Mouse (Mus musculus) kidney, postnatal 25 days (tissue): ENCODE data around the gene C2cd4c.

Source experiments
- DNase-seq, 2 experiments: peaks; one replicate each; pipeline ENCODE4 v3.0.0; 2021; ENCODE audit warnings: mixed read lengths in 2 of 2

C2cd4c gene

DNA sequence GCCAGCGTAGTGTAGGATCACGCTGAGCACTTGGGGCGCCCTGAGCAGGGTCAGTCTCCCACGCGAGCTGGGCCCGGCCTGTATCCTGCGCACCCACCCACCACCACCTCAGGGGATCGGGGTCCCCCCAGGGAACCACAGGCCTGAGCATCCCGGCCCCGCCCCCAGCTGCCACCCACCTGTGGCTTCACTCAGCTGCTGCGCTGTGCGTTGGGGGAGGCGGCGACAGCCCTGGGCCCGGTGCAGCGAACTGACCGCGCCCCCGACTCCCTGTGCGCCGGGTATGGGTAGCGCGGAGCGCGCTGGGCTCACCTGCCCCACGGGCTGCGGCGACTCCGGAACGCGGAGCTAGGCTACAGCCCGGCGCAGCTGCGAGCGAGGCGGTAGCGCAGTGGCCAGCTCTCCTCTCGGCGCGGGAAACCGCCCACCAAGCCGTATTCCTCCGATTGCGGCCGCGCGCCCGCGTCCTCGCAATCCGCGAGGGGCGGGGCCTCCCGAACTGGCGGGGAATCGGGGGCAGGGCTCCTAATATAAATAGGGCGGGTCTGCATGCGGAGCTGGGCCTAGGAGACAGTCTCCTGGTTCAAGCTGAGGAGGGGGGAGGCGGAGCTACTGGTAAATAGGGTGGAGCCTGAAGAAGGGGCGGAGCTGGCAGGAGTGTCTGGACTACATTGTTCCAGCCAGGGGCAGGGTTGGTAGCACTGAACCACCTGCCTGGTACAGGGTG is at the start of gene C2cd4c:
C2cd4c (minus strand) TSS at position 448 of the 727 bp plus-strand sequence.
- peak; percentile 61 to 77 for DNase-seq

GRCm38 (mm10) chr10:79661861-79662260 is 48.0 kb upstream of the C2cd4c start:
- DNase-seq: no peak

DNA sequence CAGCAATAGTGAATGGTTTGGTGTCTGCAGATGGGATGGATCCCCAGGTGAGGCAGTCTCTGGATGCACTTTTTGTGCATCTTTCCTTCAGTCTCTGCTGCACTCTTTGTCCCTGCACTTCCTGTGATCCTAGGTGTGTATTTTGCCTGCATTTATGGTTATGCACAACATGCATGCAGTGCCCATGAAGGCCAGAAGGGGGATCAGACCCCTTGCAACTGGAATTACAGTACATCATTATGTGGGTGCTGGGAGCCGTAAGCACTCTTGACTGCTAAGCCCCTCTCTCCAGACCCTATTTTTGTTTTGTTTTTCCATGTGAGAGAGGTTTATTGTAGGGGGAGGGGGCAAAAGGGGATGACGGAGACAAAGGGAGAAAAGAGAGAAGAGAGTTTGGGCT is 46.5 kb upstream of the C2cd4c start:
- no peak for DNase-seq

GRCm38 (mm10) chr10:79658829-79659228 is 45.0 kb upstream of the C2cd4c start:
- peak in 1 of 2 experiments; percentile 26 for DNase-seq

DNA sequence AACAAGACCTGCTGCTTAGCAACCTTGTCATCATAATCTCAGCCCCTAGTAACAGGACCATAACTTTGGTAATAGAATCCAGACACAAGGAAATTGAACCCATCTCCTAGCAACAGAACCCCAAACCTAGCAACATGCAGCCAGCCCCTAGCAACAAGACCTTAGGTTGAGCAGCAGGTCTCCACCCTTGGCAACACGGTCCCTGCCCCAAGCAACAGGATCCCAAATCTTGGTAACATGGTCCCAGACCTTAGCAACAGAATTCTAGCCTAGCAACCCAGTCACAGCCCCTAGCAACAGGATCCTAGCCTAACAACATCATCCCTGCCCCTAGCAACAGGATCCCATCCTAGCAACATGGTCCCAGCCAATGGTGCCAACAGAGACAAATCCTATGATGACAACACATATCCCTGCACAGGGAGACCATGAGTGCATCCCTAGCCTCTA is 41.1 kb upstream of the C2cd4c start:
- DNase-seq: no peak

- DNase-seq: peak in 1 of 2 experiments; percentile 61
Measured at GRCm38 (mm10) chr10:79652789-79653188, 39.0 kb upstream of the C2cd4c start.

DNA sequence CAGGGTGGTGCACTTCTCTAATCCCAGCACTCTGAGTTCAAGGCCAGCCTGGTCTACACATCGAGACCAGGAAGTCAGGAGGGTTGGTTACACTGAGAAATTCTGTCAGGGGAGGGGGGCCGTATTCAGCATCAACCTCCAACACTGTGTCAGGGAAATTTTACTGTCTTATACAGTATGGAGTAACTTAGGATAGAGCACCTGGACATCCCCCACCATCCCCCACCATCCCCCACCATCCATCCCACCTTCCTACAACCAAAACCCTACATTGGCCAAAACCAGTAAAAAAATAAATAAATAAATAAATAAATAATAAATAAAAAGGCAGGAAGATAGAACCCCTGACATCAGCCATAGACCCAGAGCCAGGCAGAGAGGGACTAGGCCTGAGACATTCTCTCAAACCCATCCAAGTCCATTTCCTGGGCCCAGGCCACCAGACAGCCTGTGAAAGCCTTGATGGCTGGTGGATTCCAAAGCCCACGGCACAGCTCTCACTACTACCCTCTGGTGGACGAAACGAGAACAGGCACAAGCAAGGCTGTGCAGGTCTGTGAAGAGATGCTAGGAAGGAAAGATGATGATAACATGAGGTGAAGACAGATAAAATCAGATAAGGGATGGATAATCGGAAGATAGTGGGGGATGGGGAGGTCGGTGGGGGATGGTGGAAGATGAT is 35.4 kb upstream of the C2cd4c start:
- DNase-seq: peak; percentile 72 to 83

- no peak for DNase-seq
Measured at GRCm38 (mm10) chr10:79645711-79646110, 31.9 kb upstream of the C2cd4c start, which contains the start of gene Odf3l2. Gene Odf3l2 (minus strand): TSS chr10:79645738.

GRCm38 (mm10) chr10:79638486-79639204 is 24.8 kb upstream of the C2cd4c start:
- DNase-seq: no peak

DNA sequence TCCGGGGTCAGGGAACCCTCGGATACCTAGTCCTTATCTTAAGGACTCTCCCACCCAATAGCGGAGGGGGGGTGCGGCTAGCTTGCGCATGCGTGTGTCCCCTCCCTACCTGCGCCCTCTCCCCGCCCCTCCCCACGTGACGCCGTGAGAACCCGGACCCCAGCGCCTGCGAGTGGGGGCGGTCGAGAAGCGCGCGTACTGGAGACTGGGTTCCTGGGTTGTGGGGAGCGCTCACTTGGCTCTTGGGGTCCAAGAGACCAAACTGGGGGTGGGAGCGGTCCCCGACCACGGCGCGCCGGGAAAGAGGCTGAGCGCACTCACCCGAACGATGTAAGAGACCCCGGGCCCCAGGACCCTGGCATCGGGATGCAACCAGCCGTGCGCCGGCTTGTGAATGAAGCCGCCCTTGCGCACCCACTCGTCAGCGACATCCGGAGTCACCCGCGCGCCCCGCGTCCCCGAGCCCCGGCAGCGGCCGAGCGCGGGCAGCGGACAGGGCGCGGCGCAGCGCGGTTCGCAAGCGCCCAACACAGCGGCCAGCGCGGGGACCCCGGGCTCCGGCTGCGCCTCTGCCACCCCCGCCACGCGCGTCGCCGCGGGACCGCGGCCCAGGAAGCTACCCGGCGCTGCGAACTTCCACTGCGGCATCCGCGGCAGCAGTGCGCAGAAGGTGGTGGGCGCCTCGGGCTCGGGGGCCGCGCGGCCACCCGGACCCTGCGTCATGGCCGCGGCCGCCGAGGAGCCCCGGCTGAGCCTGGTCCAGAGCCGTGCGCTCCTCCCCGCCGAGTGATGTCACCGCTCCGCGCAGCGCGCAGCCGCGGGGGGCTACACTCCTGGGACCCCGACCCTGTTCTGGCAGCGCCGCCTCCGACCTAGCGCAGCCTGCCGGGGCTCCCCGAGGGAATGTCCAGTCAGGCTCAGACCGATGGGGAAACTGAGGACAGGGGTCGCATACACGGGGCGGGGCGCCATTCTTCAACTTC is 23.6 kb upstream of the C2cd4c start, which contains the start of gene Shc2:
Shc2 (minus strand) TSS at position 791 of the 983 bp plus-strand sequence.
- DNase-seq: no peak

DNA sequence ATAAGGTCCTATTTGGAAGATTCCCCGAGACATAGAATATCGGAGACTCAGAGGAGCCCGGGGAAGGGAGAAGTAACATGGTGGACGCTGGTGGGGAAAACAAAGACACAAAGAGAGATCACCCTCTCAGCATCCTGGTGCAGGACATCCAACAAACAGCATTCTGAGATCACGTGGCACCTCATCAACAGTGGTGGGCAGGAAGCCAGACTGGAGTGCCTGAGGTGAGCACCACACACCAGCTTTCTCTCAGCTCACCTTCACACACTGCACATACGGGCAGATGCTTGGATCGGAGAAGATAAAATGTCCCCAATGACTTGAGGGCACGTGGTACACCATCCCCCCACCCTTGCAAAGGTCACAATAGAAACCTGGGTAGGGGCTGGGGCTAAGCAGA is 22.5 kb upstream of the C2cd4c start:
- DNase-seq: no peak

DNA sequence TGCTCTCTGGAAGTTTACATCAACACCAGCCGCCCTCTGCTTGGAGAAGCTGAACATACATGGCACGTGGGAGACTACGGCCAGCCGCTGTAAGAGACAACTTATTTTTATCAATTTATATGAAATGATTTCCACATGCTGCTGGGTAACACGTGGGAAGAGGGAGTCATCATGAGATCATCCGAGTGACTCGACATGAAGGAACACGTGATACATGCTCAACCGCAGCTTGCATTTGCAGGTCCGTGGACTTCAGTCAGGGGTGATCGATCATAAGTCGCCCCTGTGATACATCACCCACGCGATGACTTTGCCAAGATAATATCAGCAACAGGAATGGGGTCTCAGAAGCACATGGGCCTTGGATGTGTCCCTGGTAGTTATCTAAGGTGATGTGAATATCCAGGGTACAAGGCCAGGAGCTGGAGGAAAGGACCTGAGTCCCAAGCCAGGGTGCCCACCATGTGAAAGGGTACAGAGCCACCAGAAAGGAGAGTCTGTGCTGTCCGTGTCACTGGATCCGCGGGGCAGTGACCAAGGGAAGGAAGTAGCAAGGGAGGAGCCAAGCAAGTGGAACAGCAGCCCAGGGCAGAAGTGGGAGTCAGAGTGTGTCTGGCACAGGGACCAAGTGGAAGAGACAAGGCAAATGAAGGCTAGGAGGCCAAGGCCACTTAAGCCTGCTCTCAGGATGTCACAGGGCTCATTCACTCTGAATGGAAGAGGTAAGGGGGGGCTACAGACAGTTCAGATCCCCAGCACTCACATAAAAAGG is 19.4 kb upstream of the C2cd4c start:
- DNase-seq: no peak

GRCm38 (mm10) chr10:79631432-79631831 is 17.6 kb upstream of the C2cd4c start:
- DNase-seq: no peak

DNA sequence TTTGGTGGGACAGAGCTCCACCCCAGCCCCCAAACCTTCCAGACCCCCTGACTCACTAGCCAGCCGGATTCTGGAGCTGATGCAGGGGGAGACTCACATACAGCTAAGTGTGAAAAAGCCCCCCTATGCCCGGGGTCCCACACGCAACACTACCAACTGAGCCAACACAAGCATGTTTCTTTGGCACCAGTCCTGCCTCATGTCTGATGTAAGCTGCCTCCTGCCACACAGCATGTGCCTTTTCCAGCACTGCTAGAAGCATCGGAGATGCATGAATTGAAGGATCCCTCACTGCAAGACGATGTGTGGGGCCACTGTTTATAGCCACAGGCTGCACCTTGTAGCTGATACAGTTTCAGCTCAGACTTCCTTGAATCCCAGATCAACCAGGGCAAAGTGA is 14.6 kb upstream of the C2cd4c start:
- no peak for DNase-seq

DNA sequence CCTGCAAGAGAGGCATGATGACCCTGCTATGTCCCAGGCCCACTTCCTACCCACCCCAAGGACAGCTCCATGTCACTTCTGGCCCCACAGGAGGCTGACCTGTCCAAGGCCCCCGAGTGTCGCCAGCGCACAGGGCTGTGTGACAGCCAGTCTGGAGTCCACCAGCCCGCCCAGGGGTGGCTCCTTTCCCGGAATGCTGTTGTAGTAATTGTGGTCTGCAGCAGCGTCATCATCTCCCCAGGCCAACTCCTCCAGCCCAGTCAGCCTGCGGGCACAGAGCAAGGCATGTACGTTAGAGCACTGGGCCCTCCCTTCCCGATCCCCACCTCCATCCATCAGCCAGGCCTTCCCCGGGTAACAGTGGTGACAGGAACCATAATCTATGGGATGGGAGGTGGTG is 12.3 kb upstream of the C2cd4c start:
- DNase-seq: no peak

DNA sequence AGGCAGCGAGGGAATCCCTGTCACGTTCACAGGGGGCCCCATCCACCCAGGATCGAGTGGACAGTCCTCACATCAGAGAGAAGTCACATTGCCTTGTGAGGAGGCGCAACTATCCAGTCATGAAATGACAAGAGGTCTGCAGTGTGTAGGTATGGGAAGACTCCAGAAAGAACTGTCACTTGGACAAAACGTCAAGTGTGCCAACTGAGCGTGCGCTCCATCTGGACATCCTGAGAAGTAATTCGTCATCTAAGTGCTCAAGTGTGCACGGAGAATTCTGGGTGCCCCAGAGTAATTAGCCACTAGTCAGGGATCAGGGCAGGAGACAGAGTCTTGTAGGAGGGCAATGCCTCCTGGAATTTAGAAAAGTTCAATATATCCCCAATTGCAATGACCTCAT is 11.6 kb upstream of the C2cd4c start:
- no peak for DNase-seq

GRCm38 (mm10) chr10:79623950-79624349 is 10.1 kb upstream of the C2cd4c start:
- DNase-seq: no peak

- DNase-seq: no peak
Measured at GRCm38 (mm10) chr10:79616376-79616775, 2.6 kb upstream of the C2cd4c start.

DNA sequence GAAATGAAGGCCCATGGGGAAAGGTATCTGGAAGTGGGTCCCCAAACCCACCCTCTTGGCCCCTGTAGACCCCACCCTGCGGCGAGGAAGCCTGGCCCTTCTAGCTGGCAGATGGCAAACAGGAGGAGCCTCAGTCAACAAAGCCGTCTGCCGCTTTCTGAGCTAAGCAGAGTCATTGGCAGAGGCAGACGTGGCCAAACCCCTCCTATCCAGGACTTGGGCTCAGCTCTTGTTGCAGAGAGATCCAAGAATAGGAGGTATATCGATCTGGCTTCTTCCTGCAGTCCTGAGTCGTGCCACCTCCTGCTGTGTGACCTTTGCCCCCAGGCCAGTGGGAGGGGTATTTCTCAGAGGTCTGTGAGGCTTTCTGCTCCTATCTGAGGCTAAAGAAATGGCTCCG is 2.0 kb upstream of the C2cd4c start:
- no peak for DNase-seq

GRCm38 (mm10) chr10:79614305-79614643 is 449 bp upstream of the C2cd4c start:
- no peak for DNase-seq
